Mouse (Mus musculus) erythroblast, embryonic 14.5 days (primary cell): ENCODE measurements around the gene Cdca5. TPM values are rescaled to one million over a fixed set of nuclear protein-coding genes. Genes with fewer than 3 reads are reported as not detected.

Experiments
- H3K27me3 ChIP-seq: 2 replicates; pipeline ENCODE4 v1.6.1; 2012; ENCODE audit warnings: inconsistent platforms; ENCODE audit not compliant: control insufficient read depth
- H3K36me3 ChIP-seq: 2 replicates; pipeline ENCODE4 v1.6.1; 2012; ENCODE audit warnings: mild to moderate bottlenecking, inconsistent platforms; ENCODE audit not compliant: control insufficient read depth
- H3K4me1 ChIP-seq: 2 replicates; pipeline ENCODE4 v1.6.1; 2012; ENCODE audit warnings: inconsistent platforms; ENCODE audit not compliant: control insufficient read depth
- H3K4me3 ChIP-seq: replicated peaks from 2 replicates; pipeline ENCODE3; 2012; ENCODE audit warnings: moderate library complexity, mild to moderate bottlenecking, inconsistent platforms
- H3K9me3 ChIP-seq: 2 replicates; pipeline ENCODE4 v1.6.1; 2012; ENCODE audit warnings: low read length, inconsistent platforms, mixed read lengths; ENCODE audit not compliant: control insufficient read depth
- GATA1 ChIP-seq: IDR thresholded peaks from 2 replicates; pipeline ENCODE4 v1.6.1; 2012; ENCODE audit warnings: low read length, inconsistent platforms, mixed read lengths
- TAL1 ChIP-seq: IDR thresholded peaks from 3 replicates; pipeline ENCODE4 v1.6.1; 2012; ENCODE audit warnings: low read length, inconsistent platforms, mixed read lengths
- polyA plus RNA-seq: library from polyadenylated mRNA; stranded (reverse); fragments of >175 nt; gene quantifications from 2 replicates; pipeline ENCODE4 v1.2.3, GENCODE M21; 2012

Cdca5 gene
- polyA plus RNA-seq, 1 experiment, result 2.3 TPM

DNA sequence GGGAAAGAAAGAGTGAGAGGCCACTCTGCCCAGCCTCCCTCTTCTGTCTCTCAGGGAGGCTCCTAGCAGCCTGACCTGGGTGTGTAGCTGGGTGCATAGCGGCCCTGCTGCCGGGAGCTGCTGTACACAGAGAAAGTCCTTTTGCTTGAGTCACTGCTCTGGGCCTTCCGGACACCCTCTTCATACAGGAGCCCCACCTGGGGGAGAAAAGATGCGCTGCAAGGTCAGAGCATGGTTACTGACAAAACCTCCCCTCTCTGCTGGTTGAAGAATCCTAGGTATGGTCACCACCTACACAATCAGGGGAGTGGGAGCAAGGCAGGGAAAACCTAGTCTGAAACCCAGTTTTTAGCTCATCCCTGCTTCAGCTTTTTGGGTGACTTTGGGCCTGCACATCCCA is 15.8 kb upstream of the Cdca5 start:
- Histone ChIP-seq H3K4me1 (peaks cover 36% of the 10 kb centered on the region), H3K36me3 (peaks cover 54% of the 10 kb centered on the region), H3K9me3 (no peaks in the 10 kb centered on the region), H3K4me3 (no peak overlapping the region), H3K27me3 (no peaks in the 10 kb centered on the region)
- no peak for TF ChIP-seq TAL1
- no peak for TF ChIP-seq GATA1

GRCm38 (mm10) chr19:6069851-6070250 is 14.9 kb upstream of the Cdca5 start:
- Histone ChIP-seq H3K4me3 (no peak overlapping the region), H3K9me3 (no peaks in the 10 kb centered on the region), H3K36me3 (peaks cover 59% of the 10 kb centered on the region), H3K27me3 (no peaks in the 10 kb centered on the region), H3K4me1 (peaks cover 36% of the 10 kb centered on the region)
- TF ChIP-seq GATA1 (no peak), TAL1 (no peak)

GRCm38 (mm10) chr19:6070571-6071250 is 14.1 kb upstream of the Cdca5 start:
- TF ChIP-seq TAL1 (no peak), GATA1 (no peak)
- Histone ChIP-seq H3K9me3 (no peaks in the 10 kb centered on the region), H3K27me3 (no peaks in the 10 kb centered on the region), H3K4me1 (peaks cover 41% of the 10 kb centered on the region), H3K36me3 (peaks cover 63% of the 10 kb centered on the region), H3K4me3 (no peak overlapping the region)

GRCm38 (mm10) chr19:6071261-6071660 is 13.5 kb upstream of the Cdca5 start:
- Histone ChIP-seq H3K36me3 (peaks cover 64% of the 10 kb centered on the region), H3K9me3 (no peaks in the 10 kb centered on the region), H3K27me3 (no peaks in the 10 kb centered on the region), H3K4me1 (peaks cover 45% of the 10 kb centered on the region), H3K4me3 (no peak overlapping the region)
- TF ChIP-seq TAL1, result no peak
- no peak for TF ChIP-seq GATA1

DNA sequence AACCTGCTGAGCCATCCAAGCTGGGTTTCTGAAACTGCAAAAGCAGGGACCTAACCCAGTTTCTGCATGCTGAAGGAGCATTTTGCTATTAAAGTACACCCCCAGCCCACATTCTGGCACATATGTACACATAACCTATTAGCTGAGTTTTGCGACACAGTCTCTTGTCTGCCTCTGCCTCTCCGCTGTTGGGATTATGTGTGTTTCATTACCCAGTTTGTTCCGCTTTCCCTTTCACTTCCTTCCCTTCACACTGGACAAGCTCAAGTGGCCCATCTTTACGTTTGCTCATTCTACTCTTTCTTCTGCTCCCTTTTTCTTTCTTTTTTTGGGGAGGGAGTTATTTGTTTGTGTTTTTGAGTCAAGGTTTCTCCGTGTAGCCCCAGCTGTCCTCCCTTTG is 10.9 kb upstream of the Cdca5 start:
- TF ChIP-seq TAL1 (no peak), GATA1 (no peak)
- H3K27me3 ChIP-seq, result no peaks in the 10 kb centered on the region
- peaks cover 36% of the 10 kb centered on the region for H3K4me1 ChIP-seq
- peaks cover 55% of the 10 kb centered on the region for H3K36me3 ChIP-seq
- no peak overlapping the region for H3K4me3 ChIP-seq
- no peaks in the 10 kb centered on the region for H3K9me3 ChIP-seq

GRCm38 (mm10) chr19:6076564-6077393 is 8.0 kb upstream of the Cdca5 start, which contains the start of gene Vps51:
TSS of gene Vps51 (minus strand) at chr19:6077231.
- Histone ChIP-seq H3K4me1 (peaks cover 30% of the 10 kb centered on the region), H3K9me3 (no peaks in the 10 kb centered on the region), H3K36me3 (peaks cover 46% of the 10 kb centered on the region), H3K27me3 (no peaks in the 10 kb centered on the region), H3K4me3 (peak within 1 kb of the TSS; percentile 76)
- TF ChIP-seq TAL1 (no peak), GATA1 (no peak)

- no peak for TF ChIP-seq GATA1
- TF ChIP-seq TAL1, result no peak
- Histone ChIP-seq H3K27me3 (no peaks in the 10 kb centered on the region), H3K9me3 (no peaks in the 10 kb centered on the region), H3K4me3 (no peak within 1 kb of the TSS), H3K36me3 (peaks cover 46% of the 10 kb centered on the region), H3K4me1 (peaks cover 40% of the 10 kb centered on the region)
These were observed 4.8 kb upstream of the Cdca5 start, which contains the start of gene Tmem262 for GRCm38 (mm10) chr19:6079983-6080480. TSS of gene Tmem262 (plus strand) at chr19:6080033.

DNA sequence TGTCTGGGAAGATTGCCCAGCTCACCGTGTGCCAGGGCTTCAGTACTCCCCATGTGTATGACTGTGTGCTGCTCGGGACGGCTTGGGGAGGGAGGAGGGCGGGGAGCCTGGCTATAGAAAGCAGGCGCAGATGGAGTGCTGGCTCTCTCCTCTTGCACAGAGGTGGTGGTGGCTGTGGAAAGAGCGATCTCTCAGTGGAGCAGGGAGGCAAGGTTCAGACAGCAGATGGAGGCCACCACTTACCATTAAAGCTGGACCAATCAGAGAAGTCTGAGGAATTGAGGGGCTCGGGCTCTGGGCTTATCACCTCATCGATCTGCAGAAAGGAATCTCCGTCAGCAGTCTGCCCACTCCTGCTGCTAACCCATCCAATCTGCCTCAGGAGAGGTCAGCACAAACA is 2.6 kb upstream of the Cdca5 start, which contains the start of gene Gm28374:
Gm28374 (minus strand) TSS at position 101 of the 400 bp plus-strand sequence.
- no peak for TF ChIP-seq GATA1
- TF ChIP-seq TAL1, result no peak
- no peaks in the 10 kb centered on the region for H3K9me3 ChIP-seq
- H3K4me3 ChIP-seq, result no peak within 1 kb of the TSS
- H3K27me3 ChIP-seq, result no peaks in the 10 kb centered on the region
- H3K4me1 ChIP-seq, result peaks cover 39% of the 10 kb centered on the region
- peaks cover 57% of the 10 kb centered on the region for H3K36me3 ChIP-seq

DNA sequence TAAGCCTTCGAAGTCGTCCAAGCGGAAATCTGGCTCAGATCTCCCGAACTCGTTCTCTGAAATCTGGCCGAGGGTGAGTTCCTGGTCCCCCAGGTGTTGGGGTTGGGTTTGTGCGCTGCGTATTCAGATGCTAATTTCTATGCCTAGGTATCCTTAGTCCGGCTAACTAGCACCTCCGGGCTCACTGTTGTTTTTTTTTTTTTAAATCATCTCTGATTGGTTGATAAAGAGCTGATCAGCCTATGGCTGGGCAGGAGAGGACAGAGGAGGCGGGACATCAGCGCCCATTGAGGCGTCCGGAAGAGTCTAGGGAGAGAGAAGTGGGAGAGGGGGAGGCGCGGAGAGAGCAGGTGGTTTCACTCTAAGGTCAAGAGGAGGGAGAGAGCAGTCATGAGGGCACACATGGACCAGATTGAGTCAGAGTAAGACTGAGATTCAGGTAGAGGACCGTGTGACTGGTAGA is 665 bp downstream of the Cdca5 start:
- Histone ChIP-seq H3K9me3 (no peaks in the 10 kb centered on the region), H3K4me1 (peaks cover 55% of the 10 kb centered on the region), H3K4me3 (peak overlapping the region; percentile 76), H3K27me3 (no peaks in the 10 kb centered on the region), H3K36me3 (peaks cover 82% of the 10 kb centered on the region)
- TF ChIP-seq GATA1, result no peak
- no peak for TF ChIP-seq TAL1
